Mouse (Mus musculus) midbrain, postnatal 0 days (tissue): ENCODE results near the gene Taf1a. TPM values are rescaled to one million over a fixed set of nuclear protein-coding genes. Genes with fewer than 3 reads are reported as not detected.

ENCODE experiments used
- ATAC-seq: fragments of 200-750 bp; cut with Nextera tagmentation; 2 replicates; pipeline ENCODE4 v1.8.0; 2017; ENCODE audit warnings: moderate number of reproducible peaks, mild to moderate bottlenecking, moderate TSS enrichment, moderate library complexity; ENCODE audit not compliant: low FRiP score
- DNase-seq: peaks from one replicate; pipeline ENCODE4 v3.0.0-alpha.2; 2015; ENCODE audit warnings: low spot score
- H3K27ac ChIP-seq: fragments of 300-500 bp; sonication (generic); 2 replicates; pipeline ENCODE4 v1.5.1; 2014; ENCODE audit warnings: low read depth, mild to moderate bottlenecking, low read length, mixed read lengths
- H3K27me3 ChIP-seq: fragments of 300-500 bp; sonication (generic); 2 replicates; pipeline ENCODE4 v1.6.1; 2014; ENCODE audit warnings: low read length, control low read depth, mixed read lengths; ENCODE audit not compliant: insufficient read depth
- H3K36me3 ChIP-seq: fragments of 300-500 bp; sonication (generic); 2 replicates; pipeline ENCODE4 v1.6.1; 2014; ENCODE audit warnings: low read length, control low read depth, mixed read lengths; ENCODE audit not compliant: insufficient read depth
- H3K4me1 ChIP-seq: fragments of 300-500 bp; sonication (generic); 2 replicates; pipeline ENCODE4 v1.6.1; 2014; ENCODE audit warnings: mild to moderate bottlenecking, control low read depth, antibody characterized with exemption, low read length, mixed read lengths; ENCODE audit not compliant: insufficient read depth
- H3K4me2 ChIP-seq: fragments of 300-500 bp; sonication (generic); 2 replicates; pipeline ENCODE4 v1.6.1; 2014; ENCODE audit warnings: low read depth, mild to moderate bottlenecking, low read length, mixed read lengths; ENCODE audit not compliant: poor library complexity, severe bottlenecking
- H3K4me3 ChIP-seq: fragments of 300-500 bp; sonication (generic); 2 replicates; pipeline ENCODE4 v1.5.1; 2014; ENCODE audit warnings: low read depth, mild to moderate bottlenecking, low read length, moderate library complexity
- H3K9ac ChIP-seq: fragments of 300-500 bp; sonication (generic); replicated peaks from 2 replicates; pipeline ENCODE4 v1.6.1; 2014; ENCODE audit warnings: mild to moderate bottlenecking, low read length, moderate library complexity, mixed read lengths; ENCODE audit not compliant: poor library complexity, severe bottlenecking
- H3K9me3 ChIP-seq: fragments of 300-500 bp; sonication (generic); 2 replicates; pipeline ENCODE4 v1.6.1; 2016; ENCODE audit warnings: low read length, control low read depth
- CTCF ChIP-seq: IDR thresholded peaks from 2 replicates; pipeline ENCODE4 v1.5.1; 2016; ENCODE audit warnings: antibody characterized with exemption, mild to moderate bottlenecking
- WGBS: fragments of 180-500 bp; shearing (Covaris S2); extraction: QIAGEN DNeasy Blood & Tissue Kit; methylation state at CpG from one replicate; pipeline ENCODE4 v1.1.7; 2014; 5-methylcytosine and 5-hydroxymethylcytosine counted together
- polyA plus RNA-seq: library from polyadenylated mRNA; unstranded; fragments of >200 nt; fragmentation: Nextera tagmentation; extraction: Ambion mirVana; gene quantifications from 2 replicates; pipeline ENCODE4 v1.2.1, GENCODE M21; 2015
- total RNA-seq: library from RNA; depleted of rRNA; stranded (reverse); fragments of >200 nt; gene quantifications from 2 replicates; pipeline ENCODE4 v1.2.3, GENCODE M21; 2014; rRNA removed

Gene Taf1a
- total and polyA plus RNA-seq, 2 experiments from 2014 or later: 10.3 to 17.6 TPM

- Histone ChIP-seq H3K4me2 (no peak overlapping the region), H3K27ac (no peak overlapping the region), H3K4me3 (no peak overlapping the region), H3K27me3 (no peaks in the 10 kb centered on the region), H3K9ac (no peak overlapping the region), H3K9me3 (no peaks in the 10 kb centered on the region), H3K4me1 (no peaks in the 10 kb centered on the region), H3K36me3 (no peaks in the 10 kb centered on the region)
- ATAC-seq: no peak
- no peak for DNase-seq
- no peak for TF ChIP-seq CTCF
- WGBS: 90% methylated on average over 10 of the region's 10 CpGs
These were observed 31.5 kb downstream of the Taf1a start for GRCm38 (mm10) chr1:183420296-183420695.

GRCm38 (mm10) chr1:183424100-183424499 is 35.3 kb downstream of the Taf1a start:
- peak; percentile 31; the same call in 1 of the 2 replicates for TF ChIP-seq CTCF
- no peak for DNase-seq
- WGBS: 94% methylated on average over 7 of the region's 7 CpGs
- H3K4me2 ChIP-seq: no peak overlapping the region
- H3K9ac ChIP-seq: no peak overlapping the region
- H3K4me1 ChIP-seq: no peaks in the 10 kb centered on the region
- H3K9me3 ChIP-seq: no peaks in the 10 kb centered on the region
- H3K27me3 ChIP-seq: no peaks in the 10 kb centered on the region
- H3K36me3 ChIP-seq: no peaks in the 10 kb centered on the region
- ATAC-seq: no peak
- no peak overlapping the region for H3K4me3 ChIP-seq
- H3K27ac ChIP-seq: no peak overlapping the region

- no peak overlapping the region for H3K4me2 ChIP-seq
- H3K9me3 ChIP-seq: no peaks in the 10 kb centered on the region
- TF ChIP-seq CTCF: no peak
- WGBS: 83% methylated on average over 9 of the region's 9 CpGs
- no peak overlapping the region for H3K9ac ChIP-seq
- no peak overlapping the region for H3K4me3 ChIP-seq
- DNase-seq (no peak), ATAC-seq (no peak)
- no peaks in the 10 kb centered on the region for H3K4me1 ChIP-seq
- H3K27me3 ChIP-seq: no peaks in the 10 kb centered on the region
- no peak overlapping the region for H3K27ac ChIP-seq
- no peaks in the 10 kb centered on the region for H3K36me3 ChIP-seq
These were observed 46.1 kb downstream of the Taf1a start for GRCm38 (mm10) chr1:183434918-183435317.

GRCm38 (mm10) chr1:183439036-183439435 is 50.3 kb downstream of the Taf1a start:
- no peaks in the 10 kb centered on the region for H3K4me1 ChIP-seq
- no peak overlapping the region for H3K27ac ChIP-seq
- WGBS: 33% methylated on average over 22 of the region's 22 CpGs
- H3K4me3 ChIP-seq: no peak overlapping the region
- ATAC-seq (no peak), DNase-seq (peak; percentile 32)
- TF ChIP-seq CTCF: peak; percentile 67
- H3K4me2 ChIP-seq: no peak overlapping the region; the same call in 1 of the 2 replicates
- no peaks in the 10 kb centered on the region for H3K36me3 ChIP-seq
- H3K9me3 ChIP-seq: no peaks in the 10 kb centered on the region
- no peak overlapping the region for H3K9ac ChIP-seq
- no peaks in the 10 kb centered on the region for H3K27me3 ChIP-seq

GRCm38 (mm10) chr1:183442015-183442774 is 53.4 kb downstream of the Taf1a start:
- ATAC-seq (peak; percentile 63), DNase-seq (peak; percentile 93)
- H3K9ac ChIP-seq: 0 out of 2 replicates have a peak overlapping the region, but pooled peaks have one; percentile 9
- H3K9me3 ChIP-seq: no peaks in the 10 kb centered on the region
- H3K4me3 ChIP-seq: no peak overlapping the region
- TF ChIP-seq CTCF: peak; percentile 98
- H3K36me3 ChIP-seq: no peaks in the 10 kb centered on the region
- H3K4me2 ChIP-seq: no peak overlapping the region
- H3K4me1 ChIP-seq: no peaks in the 10 kb centered on the region
- WGBS: 20% methylated on average over 19 of the region's 19 CpGs
- H3K27me3 ChIP-seq: no peaks in the 10 kb centered on the region
- H3K27ac ChIP-seq: no peak overlapping the region

DNA sequence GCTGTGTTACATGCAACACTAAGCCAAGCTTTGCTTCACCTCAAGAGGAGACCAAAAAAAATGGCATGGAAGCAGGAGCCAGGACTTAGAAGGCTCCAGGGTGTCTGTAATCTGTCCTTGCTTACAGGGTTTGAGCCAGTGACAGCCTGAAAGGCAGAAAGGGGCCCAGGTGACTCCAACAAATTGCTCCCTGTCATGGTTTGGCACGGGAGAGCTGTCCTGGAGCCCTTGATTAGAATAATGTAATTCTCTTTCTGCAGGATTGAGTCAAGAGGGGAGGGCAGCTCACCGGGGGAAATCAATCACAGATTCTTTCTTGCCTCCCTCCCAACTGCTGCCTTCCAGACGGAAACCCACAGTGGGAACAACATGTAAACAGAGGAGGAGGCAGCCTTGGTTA is 64.3 kb downstream of the Taf1a start:
- no peak for TF ChIP-seq CTCF
- Histone ChIP-seq H3K27me3 (no peaks in the 10 kb centered on the region), H3K9me3 (no peaks in the 10 kb centered on the region), H3K9ac (no peak overlapping the region), H3K4me3 (no peak overlapping the region), H3K27ac (no peak overlapping the region), H3K4me1 (no peaks in the 10 kb centered on the region), H3K4me2 (no peak overlapping the region), H3K36me3 (no peaks in the 10 kb centered on the region)
- 13% methylated on average over 3 of the region's 3 CpGs for WGBS
- DNase-seq (peak; percentile 61), ATAC-seq (no peak)

Other genes with a start within 250 kb of the Taf1a start
- 12.3 and 14.1 TPM in 2 replicates for gene Disp1, start 167.5 kb upstream of the Taf1a start, total RNA-seq
- 7.6 TPM in 2 replicates for gene Disp1, start 167.5 kb upstream of the Taf1a start, polyA plus RNA-seq
- 64.5 TPM in 2 replicates for gene Aida, start 92.4 kb upstream of the Taf1a start, total RNA-seq
- 40.0 and 44.8 TPM in 2 replicates for gene Aida, start 92.4 kb upstream of the Taf1a start, polyA plus RNA-seq
- gene Brox, start 91.7 kb upstream of the Taf1a start, total RNA-seq: 120 and 127 TPM in 2 replicates
- gene Brox, start 91.7 kb upstream of the Taf1a start, polyA plus RNA-seq: 88.5 and 89.1 TPM in 2 replicates
- gene Mia3, start 19.4 kb upstream of the Taf1a start, total RNA-seq: 132 and 137 TPM in 2 replicates
- 87.9 and 108 TPM in 2 replicates for gene Mia3, start 19.4 kb upstream of the Taf1a start, polyA plus RNA-seq
- gene Hhipl2, start 29.2 kb downstream of the Taf1a start, total RNA-seq: 0.22 and 0.24 TPM in 2 replicates
- gene Hhipl2, start 29.2 kb downstream of the Taf1a start, polyA plus RNA-seq: 0.17 TPM in 1 of 2 replicates, not detected in the other